Mouse (Mus musculus): ENCODE results near the gene Gtf2a2.
"Not testable (repeated sequence)": the region's sequence is repeated elsewhere in the genome, so short reads cannot be mapped to it uniquely, and the experiment has no call there.

Gene Gtf2a2

DNA sequence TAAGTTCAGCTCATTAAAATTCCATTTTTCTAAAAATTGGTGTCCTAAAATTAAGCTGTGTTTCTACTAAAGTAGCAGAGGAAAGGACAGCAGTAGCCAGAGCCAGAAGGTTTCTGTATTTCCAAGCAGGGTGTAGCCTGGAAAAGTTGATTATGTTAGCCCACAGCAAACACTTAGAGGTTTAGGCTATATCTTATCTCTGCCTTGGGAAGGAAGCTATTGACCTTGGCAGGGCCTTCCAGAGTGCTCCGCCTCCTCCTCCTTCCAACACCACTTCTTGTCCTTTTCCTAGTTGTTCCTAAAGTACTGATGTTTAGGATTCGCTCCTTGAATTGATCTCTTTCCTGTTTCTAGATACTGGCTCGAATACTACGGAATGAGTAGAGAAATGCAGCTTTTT lies 9.7 kb downstream of the Gtf2a2 start:
- DNase-seq: no peak

DNA sequence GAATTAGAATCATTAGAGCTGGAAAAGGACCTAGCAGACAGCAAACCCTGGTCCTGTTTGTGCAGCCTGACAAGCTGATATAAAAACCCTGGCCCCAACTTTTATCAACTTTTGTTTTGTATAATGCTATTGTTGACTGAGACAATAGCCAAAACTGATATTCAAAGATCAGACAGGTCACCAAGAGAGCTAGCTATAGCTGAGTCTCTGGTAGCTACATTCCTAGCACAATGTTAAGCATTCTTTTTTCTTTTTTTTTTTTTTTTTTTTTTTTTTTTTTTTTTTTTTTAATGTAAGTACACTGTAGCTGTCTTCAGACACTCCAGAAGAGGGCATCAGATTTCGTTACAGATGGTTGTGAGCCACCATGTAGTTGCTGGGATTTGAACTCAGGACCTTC lies 11.3 kb downstream of the Gtf2a2 start:
- not testable (repeated sequence) for DNase-seq

DNA sequence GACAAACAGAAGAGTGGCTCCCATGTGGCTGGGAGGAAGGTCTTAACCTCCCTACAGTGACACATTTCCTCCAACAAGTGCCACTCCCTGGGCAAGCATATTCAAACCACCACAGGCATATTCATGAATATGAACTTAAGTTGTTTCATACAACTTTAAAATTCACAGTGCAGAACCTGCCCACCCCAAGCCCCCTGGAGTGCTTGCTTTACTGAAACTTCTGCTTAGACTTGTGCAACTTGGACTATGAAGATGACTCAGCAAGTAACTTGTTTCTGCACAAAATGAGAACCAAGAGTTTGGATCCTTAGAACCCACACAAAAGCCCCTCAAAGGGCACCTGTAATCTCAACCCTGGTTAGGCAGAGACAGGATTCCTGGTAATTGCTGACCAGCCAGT lies 12.3 kb downstream of the Gtf2a2 start:
- no peak for DNase-seq

DNA sequence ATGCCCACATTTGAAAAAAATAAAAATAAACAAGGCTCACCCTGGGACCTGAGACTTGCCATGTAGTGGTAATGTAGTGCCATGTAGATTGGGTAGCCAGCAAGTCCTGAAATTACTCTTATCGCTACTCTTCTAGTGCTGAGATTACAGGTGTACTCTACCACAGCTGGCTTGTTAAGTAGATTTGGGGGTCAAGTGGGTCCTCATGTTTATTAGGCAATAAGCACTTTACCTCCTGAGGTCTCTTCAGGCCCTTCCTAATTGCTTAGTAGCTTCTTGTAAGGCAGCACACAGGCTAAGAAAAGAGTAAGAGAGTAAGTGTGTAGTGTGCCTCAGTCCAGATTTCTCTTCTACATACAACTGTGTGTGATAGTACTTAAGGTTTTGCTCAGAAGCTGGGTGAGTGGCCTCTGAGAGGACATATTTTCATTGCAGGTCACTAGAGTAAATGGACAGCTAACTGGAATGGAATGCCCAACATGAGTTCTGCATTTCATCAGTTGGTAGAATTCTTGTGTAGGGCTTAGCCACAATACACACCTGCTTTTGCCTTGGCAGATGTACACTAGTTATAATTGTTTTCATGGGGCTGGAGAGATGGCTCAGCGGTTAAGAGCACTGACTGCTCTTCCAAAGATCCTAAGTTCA lies 13.1 kb downstream of the Gtf2a2 start:
- no peak for DNase-seq

DNA sequence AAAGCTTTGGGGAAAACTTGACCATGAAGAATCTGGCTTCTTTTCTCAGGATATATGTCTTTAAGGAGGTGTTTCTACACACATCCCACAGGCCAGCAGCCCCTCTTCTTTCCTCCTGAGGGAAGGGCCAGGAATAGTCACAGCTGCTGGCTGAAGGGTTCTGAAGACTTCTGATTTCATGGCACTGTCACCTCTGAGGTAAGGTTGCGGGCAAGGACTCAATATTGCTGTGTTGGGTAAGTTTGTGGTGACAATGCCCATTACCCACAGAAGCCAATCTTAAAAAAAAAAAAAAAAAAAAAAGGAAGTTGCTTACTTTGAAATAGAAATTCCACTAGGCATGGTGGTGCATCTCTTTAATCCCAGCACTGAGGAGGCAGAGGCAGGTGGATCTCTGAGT lies 19.8 kb downstream of the Gtf2a2 start:
- no peak for DNase-seq

DNA sequence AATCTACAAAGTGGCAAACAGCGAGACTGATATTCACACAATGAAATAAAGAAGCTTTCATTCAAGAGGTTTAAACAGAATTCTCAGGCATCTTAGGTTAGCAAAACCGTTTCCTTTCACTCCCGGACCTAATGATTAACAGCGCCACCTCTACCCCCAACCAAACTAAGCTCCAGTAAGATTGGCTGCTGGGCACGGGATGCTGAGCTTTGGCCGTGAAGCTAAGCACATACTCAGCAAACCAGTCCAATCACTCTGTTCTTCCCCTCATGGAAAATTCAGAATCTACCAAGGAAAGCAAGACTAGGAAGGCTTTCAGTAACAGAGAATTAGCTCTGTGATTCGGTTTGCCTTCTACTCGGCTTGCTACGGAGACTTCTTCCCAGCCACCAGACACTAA lies 20.7 kb downstream of the Gtf2a2 start:
- no peak for DNase-seq

DNA sequence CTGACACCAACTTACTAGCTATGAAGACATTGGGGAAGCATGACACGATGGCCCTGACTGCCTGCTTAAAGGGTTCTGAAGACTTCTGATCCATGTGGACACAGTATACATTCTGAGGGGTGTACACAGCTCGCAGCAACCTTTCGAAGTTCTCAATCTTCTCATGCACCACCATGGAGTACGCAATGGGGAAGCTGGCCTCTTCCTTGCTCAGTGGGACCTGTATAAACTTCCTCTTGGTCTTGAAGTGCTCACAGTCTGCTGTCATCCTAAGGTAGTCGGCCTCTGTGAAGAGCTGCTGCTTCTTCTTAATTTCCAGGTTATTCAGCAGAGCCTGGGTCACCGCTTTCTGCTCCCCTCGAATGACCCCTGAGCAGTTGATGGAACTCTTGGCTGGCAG lies 22.4 kb downstream of the Gtf2a2 start:
- DNase-seq: no peak

- no peak for DNase-seq
These were observed 24.3 kb downstream of the Gtf2a2 start for GRCm38 (mm10) chr9:70036646-70037045.

DNA sequence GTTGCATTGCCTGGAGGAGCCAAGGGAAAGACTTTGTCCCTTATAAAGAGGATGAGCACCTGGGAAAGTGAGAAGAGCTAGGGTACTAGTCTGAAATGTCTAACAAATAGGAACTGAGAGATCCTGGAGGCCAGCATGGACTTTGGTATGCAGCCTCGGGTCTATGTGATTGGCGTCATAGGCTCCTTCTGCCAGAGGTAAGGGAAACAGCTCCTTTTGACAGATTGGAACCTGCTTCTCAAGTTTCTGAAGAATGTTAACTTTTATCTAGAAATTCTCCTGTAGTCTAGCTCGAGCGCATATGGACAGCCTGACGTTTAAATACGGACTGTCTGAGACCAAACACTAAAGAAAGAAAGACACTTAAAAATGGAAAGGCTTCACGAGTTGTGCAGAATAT lies 25.6 kb downstream of the Gtf2a2 start, which contains the start of gene Gcnt3:
Gcnt3 (minus strand) TSS at position 101 of the 400 bp plus-strand sequence.
- DNase-seq: no peak

DNA sequence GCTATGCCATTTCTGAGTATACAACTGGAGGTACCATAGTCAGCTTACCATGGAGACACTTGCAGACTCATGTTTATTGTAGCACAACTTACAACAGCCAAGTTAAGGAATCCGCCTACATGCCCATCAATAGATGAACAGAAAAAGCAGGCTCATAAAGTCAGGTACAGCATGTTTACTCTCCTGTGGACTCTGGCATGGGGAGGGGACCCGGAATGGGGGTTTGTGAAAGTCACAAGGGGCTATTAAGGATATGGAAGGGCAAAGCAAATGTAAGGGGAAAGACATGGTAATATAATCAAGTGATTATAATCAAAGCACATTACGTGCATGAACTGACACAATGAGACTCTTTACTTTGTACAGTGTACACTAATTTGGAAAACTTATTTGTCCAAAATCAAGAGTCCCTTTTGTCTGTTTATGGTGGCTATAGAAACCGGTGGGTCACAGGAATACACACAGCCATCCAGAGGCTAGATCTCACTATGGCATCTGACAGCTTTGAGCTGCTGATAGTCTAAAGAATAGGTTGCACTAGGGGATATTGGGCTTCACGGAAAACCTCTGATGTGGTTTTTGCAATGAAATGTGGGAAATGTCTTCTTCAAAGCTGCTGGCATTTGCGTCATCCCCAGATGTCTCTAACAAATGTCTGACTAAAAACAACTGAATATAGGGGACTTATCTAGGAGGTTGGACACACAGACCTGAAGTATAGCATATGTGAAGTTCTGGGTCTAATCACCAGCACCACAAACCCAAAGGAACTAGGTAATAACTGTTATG lies 27.4 kb downstream of the Gtf2a2 start:
- DNase-seq: peak; percentile 22

GRCm38 (mm10) chr9:70040570-70040969 lies 28.2 kb downstream of the Gtf2a2 start:
- DNase-seq: no peak

GRCm38 (mm10) chr9:70042137-70042536 lies 29.8 kb downstream of the Gtf2a2 start:
- no peak for DNase-seq

DNA sequence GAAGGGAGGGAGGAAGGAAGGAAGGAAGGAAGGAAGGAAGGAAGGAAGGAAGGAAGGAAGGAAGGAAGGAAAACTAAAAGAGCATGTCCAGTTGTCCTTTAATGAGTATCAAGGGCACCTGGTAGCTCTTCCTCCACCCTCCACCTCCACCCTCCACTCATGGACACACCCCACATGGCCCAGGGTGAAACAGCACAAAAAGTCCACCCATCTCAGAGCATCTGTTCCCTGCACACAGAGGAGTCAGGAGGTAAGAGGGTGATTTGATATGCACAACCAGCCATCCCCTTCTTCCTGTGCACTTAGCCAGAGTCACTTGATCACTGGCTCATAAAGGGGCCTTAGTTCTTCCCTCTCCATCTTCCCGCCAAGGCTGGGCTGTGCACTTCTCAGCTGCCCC lies 30.6 kb downstream of the Gtf2a2 start:
- DNase-seq: no peak

GRCm38 (mm10) chr9:70044865-70045264 lies 32.5 kb downstream of the Gtf2a2 start:
- DNase-seq: no peak

- DNase-seq: no peak
These were observed 33.9 kb downstream of the Gtf2a2 start for GRCm38 (mm10) chr9:70046255-70046654.

DNA sequence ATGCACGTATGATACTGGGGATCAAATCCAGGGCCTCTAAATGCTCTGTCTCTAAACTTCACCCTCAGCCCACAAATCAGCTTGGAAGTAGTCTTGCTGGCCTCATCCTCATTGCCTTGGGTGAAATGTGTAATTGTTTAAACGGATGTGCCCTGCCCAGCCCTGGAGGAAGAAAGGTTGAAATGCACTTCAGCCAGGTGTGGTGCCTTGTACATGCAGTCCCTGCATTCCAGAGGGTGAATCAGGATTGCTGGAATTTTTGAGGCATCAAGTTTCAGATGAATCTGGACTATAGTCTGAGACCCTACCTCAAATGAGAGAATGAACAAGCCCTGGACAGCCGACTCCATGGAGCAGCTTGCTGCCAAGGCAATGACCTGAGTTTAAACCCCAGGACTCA lies 35.5 kb downstream of the Gtf2a2 start:
- no peak for DNase-seq

GRCm38 (mm10) chr9:70048280-70048679 lies 35.9 kb downstream of the Gtf2a2 start:
- DNase-seq: no peak

DNA sequence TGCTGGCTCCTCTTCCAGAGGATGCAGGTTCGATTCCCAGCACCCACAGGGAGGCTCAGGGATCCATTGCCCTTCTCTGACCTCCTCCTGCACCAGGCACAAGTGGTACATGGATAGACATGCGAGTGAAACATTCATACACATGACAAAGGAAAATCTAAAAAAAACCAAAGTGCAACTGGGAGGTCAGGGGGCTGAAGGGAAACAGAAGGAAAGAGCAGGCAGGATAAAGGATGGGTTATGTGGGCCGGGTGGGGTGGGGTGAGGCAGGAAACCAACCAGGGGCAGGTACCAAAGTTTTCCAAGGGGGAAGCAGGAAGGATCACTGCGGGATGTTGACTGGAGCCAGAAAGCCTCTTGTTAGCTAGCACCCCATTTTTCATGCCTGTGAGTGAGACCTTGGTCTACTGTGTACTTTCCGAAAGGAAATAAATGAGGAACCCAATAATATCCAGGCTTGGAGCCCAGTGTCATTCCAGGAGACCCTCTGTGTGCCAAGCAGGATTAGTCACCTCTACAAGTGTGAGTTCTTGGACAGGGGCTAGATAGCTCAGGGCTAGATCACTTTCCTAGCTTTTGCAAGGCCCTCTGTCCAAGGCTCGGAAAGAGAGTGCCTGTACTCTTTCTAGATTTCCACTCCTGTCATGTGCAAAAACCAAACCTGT lies 36.5 kb downstream of the Gtf2a2 start:
- DNase-seq: no peak

DNA sequence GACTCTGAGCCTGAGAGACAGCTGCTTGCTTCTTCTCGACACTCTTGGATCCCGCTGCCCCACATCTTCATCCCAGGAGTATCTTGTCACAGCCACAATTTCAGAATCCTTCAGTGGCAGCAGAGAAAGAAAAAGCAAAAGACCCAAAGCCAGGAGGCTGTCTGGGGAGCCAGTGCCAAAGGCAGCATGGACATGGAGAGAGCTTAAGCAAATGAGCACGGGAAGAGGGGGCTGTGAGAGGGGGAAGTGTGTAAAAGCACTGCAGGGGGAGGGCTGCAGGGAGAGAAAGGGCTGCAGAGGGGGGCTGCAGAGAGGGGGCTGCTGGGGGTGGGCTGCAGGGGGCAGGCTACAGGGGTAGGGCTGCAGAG lies 37.0 kb downstream of the Gtf2a2 start:
- peak; percentile 52 for DNase-seq

- no peak for DNase-seq
These were observed 37.5 kb downstream of the Gtf2a2 start for GRCm38 (mm10) chr9:70049839-70050238.

- no peak for DNase-seq
These were observed 40.4 kb downstream of the Gtf2a2 start for GRCm38 (mm10) chr9:70052730-70053129.

- peak; percentile 59 for DNase-seq
These were observed 41.1 kb downstream of the Gtf2a2 start for GRCm38 (mm10) chr9:70053411-70053810.

DNA sequence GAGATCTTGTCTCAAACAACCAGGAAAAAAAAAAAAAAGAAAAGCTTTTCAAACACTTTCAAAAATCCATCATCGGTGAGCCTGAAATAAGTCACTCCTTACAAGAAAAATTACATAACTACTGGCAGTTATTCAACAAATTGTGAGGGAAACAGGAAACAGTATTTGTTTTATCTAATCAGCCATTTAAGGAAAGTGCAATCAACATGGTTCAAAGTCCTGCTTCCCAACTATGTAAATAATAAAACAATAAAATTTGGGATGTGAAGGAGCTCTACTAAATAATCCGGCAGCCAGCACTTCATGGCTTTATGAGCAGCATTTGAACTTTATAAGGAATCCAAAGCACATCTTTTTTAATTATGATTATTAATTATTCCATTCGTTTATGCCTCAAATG lies 49.7 kb downstream of the Gtf2a2 start:
- DNase-seq: no peak

DNA sequence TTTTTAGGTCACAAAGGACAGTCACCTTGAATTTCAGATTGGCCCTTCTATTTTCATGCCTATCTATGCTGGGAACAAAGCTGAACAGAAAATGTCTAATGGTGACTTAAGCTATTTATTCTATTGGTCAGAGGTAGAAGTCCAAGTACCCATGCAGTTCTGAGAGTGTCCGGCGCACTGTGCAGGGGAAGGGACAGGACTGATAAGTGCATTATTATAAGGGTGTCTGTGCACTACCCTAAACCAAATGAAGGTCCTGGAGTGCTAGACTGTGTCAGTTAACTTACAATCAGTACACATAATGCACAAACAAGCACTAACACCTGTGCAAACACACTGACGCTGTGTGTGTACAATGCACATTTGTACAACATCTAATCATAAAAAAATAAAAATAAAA lies 55.1 kb downstream of the Gtf2a2 start:
- no peak for DNase-seq

All from retina, postnatal 1 day (tissue).